8 mouse cellular contexts compared by ENCODE assay signal in the genomic region with DNA sequence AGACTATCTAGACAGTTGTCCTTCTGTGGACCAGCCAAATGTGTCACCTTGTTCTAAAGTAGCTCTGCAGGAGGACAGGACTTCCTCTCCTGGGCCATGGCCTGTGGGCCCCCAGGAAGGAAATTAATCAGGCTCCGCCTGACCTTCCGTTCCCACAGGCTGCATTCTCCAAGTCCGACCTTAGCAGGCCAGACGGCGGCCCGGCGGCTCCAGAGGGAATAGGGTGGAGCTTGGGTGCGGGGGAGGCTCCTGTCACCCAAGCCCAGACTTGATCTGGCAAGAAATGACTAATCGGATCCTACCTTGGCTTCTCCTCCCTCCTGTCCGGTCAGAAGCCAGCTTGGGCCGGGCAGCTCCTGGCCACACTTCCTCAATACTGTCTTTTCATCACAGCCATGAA. TPM values are rescaled to one million over a fixed set of nuclear protein-coding genes. Genes with fewer than 3 reads are reported as not detected.
DNase-seq lines count a peak whose midpoint lies in the region; ATAC-seq and TF ChIP-seq lines count a peak whose summit lies in the region.

No protein-coding gene starts in this region.

- WGBS in embryonic facial prominence, embryonic 15.5 days, result 36% methylated on average over 11 of the region's 11 CpGs
- 44% methylated on average over 11 of the region's 11 CpGs for WGBS in midbrain, embryonic 13.5 days

- peak overlapping the region; percentile 72 for H3K27ac ChIP-seq in left cerebral cortex, adult 2 months
- H3K27ac ChIP-seq in embryonic facial prominence, embryonic 15.5 days (replicated peaks), result peak overlapping the region; percentile 91
- no peak overlapping the region for H3K27ac ChIP-seq in midbrain, embryonic 13.5 days

- intact Hi-C loops in left cerebral cortex, adult 2 months (cut with DNase I), result no loop called here
- intact Hi-C loops in heart, postnatal 10 days (cut with DNase I), result no loop called here
- intact Hi-C loops in left cerebral cortex, postnatal 4 days (cut with DNase I), result no loop called here

- no peak overlapping the region for H3K9ac ChIP-seq in embryonic facial prominence, embryonic 15.5 days
- H3K9ac ChIP-seq in midbrain, embryonic 13.5 days (replicated peaks), result no peak overlapping the region; the same call in 1 of the 2 replicates

- no peak for DNase-seq in left cerebral cortex, adult 2 months (ENCODE audit: extremely low spot score in 1 of 2, low spot score in 2 of 2)
- DNase-seq in left cerebral cortex, adult 8-10 months (ENCODE audit: low spot score in 2 of 2), result no peak
- peak; percentile 85 to 87 for DNase-seq in heart, postnatal 10 days
- peak; percentile 83 to 91 for DNase-seq in kidney, postnatal 4 days
- no peak for DNase-seq in adipocyte (ENCODE audit: low spot score)
- no peak for DNase-seq in left cerebral cortex, postnatal 4 days

- H3K4me1 ChIP-seq in embryonic facial prominence, embryonic 15.5 days, result peaks cover 81% of the 10 kb centered on the region
- peaks cover 36% of the 10 kb centered on the region for H3K4me1 ChIP-seq in midbrain, embryonic 13.5 days (replicated peaks)

- no peaks in the 10 kb centered on the region for H3K9me3 ChIP-seq in embryonic facial prominence, embryonic 15.5 days (replicated peaks)
- H3K9me3 ChIP-seq in midbrain, embryonic 13.5 days, result no peaks in the 10 kb centered on the region

- no peak for TF ChIP-seq CTCF in left cerebral cortex, adult 2 months (IDR thresholded peaks at IDR 0.05)

- no peak for ATAC-seq in embryonic facial prominence, embryonic 15.5 days (ENCODE audit: insufficient number of reproducible peaks, low FRiP score, low TSS enrichment, low read depth)
- no peak for ATAC-seq in midbrain, embryonic 13.5 days

- no peaks in the 10 kb centered on the region for H3K27me3 ChIP-seq in embryonic facial prominence, embryonic 15.5 days
- H3K27me3 ChIP-seq in midbrain, embryonic 13.5 days, result peaks cover 21% of the 10 kb centered on the region

- peak overlapping the region; percentile 89 for H3K4me3 ChIP-seq in left cerebral cortex, adult 2 months
- H3K4me3 ChIP-seq in embryonic facial prominence, embryonic 15.5 days (replicated peaks), result peak overlapping the region; percentile 76
- peak overlapping the region; percentile 77 for H3K4me3 ChIP-seq in midbrain, embryonic 13.5 days (replicated peaks)

- peak overlapping the region; percentile 66 for H3K4me2 ChIP-seq in embryonic facial prominence, embryonic 15.5 days (replicated peaks)
- peak overlapping the region; percentile 65 for H3K4me2 ChIP-seq in midbrain, embryonic 13.5 days (replicated peaks)

- H3K36me3 ChIP-seq in embryonic facial prominence, embryonic 15.5 days, result no peaks in the 10 kb centered on the region
- H3K36me3 ChIP-seq in midbrain, embryonic 13.5 days, result no peaks in the 10 kb centered on the region

RNA-seq across cellular contexts. Expression of a gene that starts 2.4 kb away (rescaled TPM):
- 10 to 100 TPM; 51.2 to 53.7 TPM for total RNA-seq in left cerebral cortex, adult 2 months (2021)
- 10 to 100 TPM; 54.1 to 58.4 (median 55.9) TPM for total RNA-seq in left cerebral cortex, adult 8-10 months (2022)
- polyA plus RNA-seq in embryonic facial prominence, embryonic 15.5 days (2015; fragmentation: Nextera tagmentation; extraction: Ambion mirVana), result 232 and 256 TPM in 2 replicates
- total RNA-seq in heart, postnatal 10 days (2021), result 100 to 1,000 TPM; 252 to 286 TPM
- 69.2 and 70.5 TPM in 2 replicates for polyA plus RNA-seq in midbrain, embryonic 13.5 days (2015; fragmentation: Nextera tagmentation; extraction: Ambion mirVana)
- 10 to 100 TPM; 74.2 to 77.9 TPM for total RNA-seq in left cerebral cortex, postnatal 4 days (2021)

RNA-seq across cellular contexts. Expression of a gene that starts 19.4 kb away (rescaled TPM):
- total RNA-seq in left cerebral cortex, adult 2 months (2021), result 1 to 10 TPM; 7.6 to 9.4 TPM
- 10 to 100 TPM; 10.4 to 12.8 (median 12.3) TPM for total RNA-seq in left cerebral cortex, adult 8-10 months (2022)
- 89.9 and 91.1 TPM in 2 replicates for polyA plus RNA-seq in embryonic facial prominence, embryonic 15.5 days (2015; fragmentation: Nextera tagmentation; extraction: Ambion mirVana)
- total RNA-seq in heart, postnatal 10 days (2021), result 10 to 100 TPM; 24.4 to 27.3 TPM
- polyA plus RNA-seq in midbrain, embryonic 13.5 days (2015; fragmentation: Nextera tagmentation; extraction: Ambion mirVana), result 13.7 and 16.8 TPM in 2 replicates
- 1 to 10 TPM; 8.1 to 9.9 TPM for total RNA-seq in left cerebral cortex, postnatal 4 days (2021)

RNA-seq across cellular contexts. Expression of a gene that starts 20.3 kb away (rescaled TPM):
- 1 to 10 TPM; 3.6 to 4.8 TPM for total RNA-seq in left cerebral cortex, adult 2 months (2021)
- 1 to 10 TPM; 5.2 to 8.3 (median 6.2) TPM for total RNA-seq in left cerebral cortex, adult 8-10 months (2022)
- 212 TPM in 2 replicates for polyA plus RNA-seq in embryonic facial prominence, embryonic 15.5 days (2015; fragmentation: Nextera tagmentation; extraction: Ambion mirVana)
- 10 to 100 TPM; 58.6 to 59.7 TPM for total RNA-seq in heart, postnatal 10 days (2021)
- 16.4 and 19.9 TPM in 2 replicates for polyA plus RNA-seq in midbrain, embryonic 13.5 days (2015; fragmentation: Nextera tagmentation; extraction: Ambion mirVana)
- total RNA-seq in left cerebral cortex, postnatal 4 days (2021), result 10 to 100 TPM; 13.7 to 15.0 TPM

RNA-seq across cellular contexts. Expression of a gene that starts 39.3 kb away (rescaled TPM):
- total RNA-seq in left cerebral cortex, adult 2 months (2021), result 100 to 1,000 TPM; 150 to 194 TPM
- total RNA-seq in left cerebral cortex, adult 8-10 months (2022), result 100 to 1,000 TPM; 132 to 184 (median 175) TPM
- 7.0 and 10.6 TPM in 2 replicates for polyA plus RNA-seq in embryonic facial prominence, embryonic 15.5 days (2015; fragmentation: Nextera tagmentation; extraction: Ambion mirVana)
- 1 to 10 TPM; 1.4 TPM for total RNA-seq in heart, postnatal 10 days (2021)
- 137 and 168 TPM in 2 replicates for polyA plus RNA-seq in midbrain, embryonic 13.5 days (2015; fragmentation: Nextera tagmentation; extraction: Ambion mirVana)
- 100 to 1,000 TPM in 1 of 2 experiments, 10 to 100 TPM in 1; 43.8 to 116 TPM for total RNA-seq in left cerebral cortex, postnatal 4 days (2021)

RNA-seq across cellular contexts. Expression of a gene that starts 46.4 kb away (rescaled TPM):
- total RNA-seq in left cerebral cortex, adult 2 months (2021), result 10 to 100 TPM; 48.4 to 64.1 TPM
- 10 to 100 TPM; 46.9 to 52.6 (median 50.0) TPM for total RNA-seq in left cerebral cortex, adult 8-10 months (2022)
- polyA plus RNA-seq in embryonic facial prominence, embryonic 15.5 days (2015; fragmentation: Nextera tagmentation; extraction: Ambion mirVana), result 134 and 135 TPM in 2 replicates
- total RNA-seq in heart, postnatal 10 days (2021), result 10 to 100 TPM; 36.9 to 46.3 TPM
- 99.3 and 101 TPM in 2 replicates for polyA plus RNA-seq in midbrain, embryonic 13.5 days (2015; fragmentation: Nextera tagmentation; extraction: Ambion mirVana)
- 10 to 100 TPM; 85.5 to 91.9 TPM for total RNA-seq in left cerebral cortex, postnatal 4 days (2021)

Comparison
In these comparisons a context has a peak if more than half of its experiments do, and no peak if none do; other contexts are left out.
1. DNase-seq: peak in heart, postnatal 10 days (2 of 2) and kidney, postnatal 4 days (2 of 2); none in left cerebral cortex, adult 2 months (0 of 2), left cerebral cortex, adult 8-10 months (0 of 2), adipocyte (single experiment) and left cerebral cortex, postnatal 4 days (single experiment).
2. Peak in every context shown above with its lines, with median percentiles within 50 percentile points of each other: H3K4me3 ChIP-seq.